ENCODE assay signal across 11 mouse cellular contexts in genomic region chr9:96800131-96800825, GRCm38 (mm10). TPM values are rescaled to one million over a fixed set of nuclear protein-coding genes. Genes with fewer than 3 reads are reported as not detected.
DNase-seq lines count a peak whose midpoint lies in the region; ATAC-seq and TF ChIP-seq lines count a peak whose summit lies in the region.
"Had no signal": no experiment of that assay in that cellular context is flagged by ENCODE, and none has a peak within 500 bp of the region (broad histone marks: within the 10 kb centered on the region; RNA-seq: fewer than 3 reads in every experiment).

No protein-coding gene starts in this region.

- H3K36me3 ChIP-seq in hindbrain, postnatal 0 days (ENCODE audit: insufficient read depth, low read length): no peaks in the 10 kb centered on the region
- H3K36me3 ChIP-seq in hindbrain, embryonic 13.5 days: no peaks in the 10 kb centered on the region
- H3K36me3 ChIP-seq in MEL (ENCODE audit: control insufficient read depth in 1 of 2, insufficient read depth in 2 of 2, low read length in 2 of 2): peaks cover 0 to 4% of the 10 kb centered on the region in 2 experiments; a peak in 1 of 4 replicates
- H3K36me3 ChIP-seq: heart, embryonic 12.5 days had no signal

- no peak overlapping the region for H3K4me3 ChIP-seq in hindbrain, postnatal 0 days (ENCODE audit: low read length)
- no peak overlapping the region for H3K4me3 ChIP-seq in hindbrain, embryonic 13.5 days
- H3K4me3 ChIP-seq in MEL (ENCODE audit: control insufficient read depth in 1 of 2, insufficient read depth in 1 of 2, low read depth in 2 of 2, low read length in 2 of 2): no peak overlapping the region
- no peak overlapping the region for H3K4me3 ChIP-seq in embryonic fibroblast, embryonic 13.5 days (ENCODE audit: insufficient read depth, low read length)
- H3K4me3 ChIP-seq: heart, embryonic 12.5 days had no signal

- no peaks in the 10 kb centered on the region for H3K27me3 ChIP-seq in hindbrain, postnatal 0 days (ENCODE audit: insufficient read depth, low read length)
- H3K27me3 ChIP-seq in hindbrain, embryonic 13.5 days: no peaks in the 10 kb centered on the region
- no peaks in the 10 kb centered on the region for H3K27me3 ChIP-seq in MEL (ENCODE audit: control insufficient read depth in 1 of 2, insufficient read depth in 2 of 2, low read length in 2 of 2)
- H3K27me3 ChIP-seq: heart, embryonic 12.5 days had no signal

- no peak for ATAC-seq in hindbrain, postnatal 0 days
- ATAC-seq in hindbrain, embryonic 13.5 days (ENCODE audit: low FRiP score): no peak

- no peak overlapping the region for H3K27ac ChIP-seq in hindbrain, postnatal 0 days
- H3K27ac ChIP-seq in hindbrain, embryonic 13.5 days: no peak overlapping the region
- H3K27ac ChIP-seq in MEL (ENCODE audit: control insufficient read depth, low read depth, low read length): no peak overlapping the region
- peak overlapping the region; percentile 84 for H3K27ac ChIP-seq in embryonic fibroblast, embryonic 13.5 days (ENCODE audit: insufficient read depth, low read length)
- H3K27ac ChIP-seq: macrophage had no signal

- peak; percentile 89 for TF ChIP-seq RAD21 in MEL (IDR thresholded peaks at IDR 0.05; ENCODE audit: low read depth, low read length)

- 33% methylated on average over 5 of the region's 5 CpGs for WGBS in hindbrain, postnatal 0 days
- 41% methylated on average over 5 of the region's 5 CpGs for WGBS in hindbrain, embryonic 13.5 days

- no peak overlapping the region for H3K9ac ChIP-seq in hindbrain, postnatal 0 days (replicated peaks; ENCODE audit: low read length)
- no peak overlapping the region for H3K9ac ChIP-seq in hindbrain, embryonic 13.5 days
- H3K9ac ChIP-seq in MEL (ENCODE audit: control insufficient read depth, low read depth, low read length, poor library complexity, severe bottlenecking): no peak overlapping the region
- H3K9ac ChIP-seq: heart, embryonic 12.5 days had no signal

- no peak for TF ChIP-seq EP300 in MEL (IDR thresholded peaks at IDR 0.05; ENCODE audit: low read depth in 1 of 2, low read length in 2 of 2)

- peak; percentile 72 for TF ChIP-seq CTCF in hindbrain, postnatal 0 days (IDR thresholded peaks at IDR 0.05; ENCODE audit: low read depth)
- TF ChIP-seq CTCF in MEL (IDR thresholded peaks at IDR 0.05 in 2 of 3, conservative IDR thresholded peaks at IDR 0.05 in 1 of 3; ENCODE audit: control insufficient read depth in 1 of 3, insufficient read depth in 1 of 3, low read depth in 2 of 3, low read length in 3 of 3, poor library complexity in 1 of 3, severe bottlenecking in 1 of 3): peak in 2 of 3 experiments; percentile 40 to 88; a peak in 4 of 6 replicates
- TF ChIP-seq CTCF in embryonic fibroblast, embryonic 13.5 days (IDR thresholded peaks at IDR 0.05; ENCODE audit: borderline replicate concordance, insufficient read depth, low read length): no peak

- H3K4me2 ChIP-seq in hindbrain, postnatal 0 days (ENCODE audit: low read depth, low read length): no peak overlapping the region
- no peak overlapping the region for H3K4me2 ChIP-seq in hindbrain, embryonic 13.5 days
- H3K4me2 ChIP-seq: heart, embryonic 12.5 days had no signal

- peak; percentile 62 for DNase-seq in hindbrain, postnatal 0 days (ENCODE audit: low spot score)
- DNase-seq in 3T3-L1 (ENCODE audit: low read depth, low spot score) (peak; percentile 65), MEL (ENCODE audit: low read depth, low spot score) (peak; percentile 66)
- no peak for DNase-seq in cerebellum, postnatal 25 days
- no peak for DNase-seq in adrenal gland, adult 2 months
- DNase-seq in yolk sac, embryonic 10.5 days (ENCODE audit: low spot score): no peak
- DNase-seq: cerebellum, postnatal 36 days had no signal

- peaks cover 3% of the 10 kb centered on the region; the same call in 1 of the 2 replicates for H3K4me1 ChIP-seq in hindbrain, postnatal 0 days (ENCODE audit: insufficient read depth, low read length)
- H3K4me1 ChIP-seq in hindbrain, embryonic 13.5 days (replicated peaks): peaks cover 3% of the 10 kb centered on the region; the same call in 1 of the 2 replicates
- H3K4me1 ChIP-seq in MEL (ENCODE audit: control insufficient read depth in 1 of 2, insufficient read depth in 2 of 2, low read length in 2 of 2): peaks cover 6% of the 10 kb centered on the region in 2 experiments; a peak in 2 of 4 replicates
- H3K4me1 ChIP-seq in embryonic fibroblast, embryonic 13.5 days (ENCODE audit: control insufficient read depth, insufficient read depth, low read length): peaks cover 5% of the 10 kb centered on the region; the same call in 1 of the 2 replicates

- TF ChIP-seq POLR2A in MEL (IDR thresholded peaks at IDR 0.05; ENCODE audit: control insufficient read depth in 1 of 2, insufficient read depth in 1 of 2, low read depth in 1 of 2, low read length in 2 of 2, poor library complexity in 1 of 2): no peak
- TF ChIP-seq POLR2A in embryonic fibroblast, embryonic 13.5 days (IDR thresholded peaks at IDR 0.05; ENCODE audit: low read depth, low read length): no peak

- no peaks in the 10 kb centered on the region for H3K9me3 ChIP-seq in hindbrain, postnatal 0 days (ENCODE audit: low read length)
- no peaks in the 10 kb centered on the region for H3K9me3 ChIP-seq in hindbrain, embryonic 13.5 days
- no peaks in the 10 kb centered on the region for H3K9me3 ChIP-seq in MEL (replicated peaks; ENCODE audit: insufficient read depth, low read length)
- H3K9me3 ChIP-seq: heart, embryonic 12.5 days had no signal

- no peaks in the 10 kb centered on the region for H3K79me2 ChIP-seq in MEL (ENCODE audit: control insufficient read depth, insufficient read depth, low read length, poor library complexity)

TF ChIP-seq in MEL, 35 proteins besides CTCF, POLR2A, EP300 and RAD21:
- TF ChIP-seq MYC (IDR thresholded peaks at IDR 0.05; ENCODE audit: low read depth, low read length) (0 out of 2 replicates have a peak, but pooled peaks have one; percentile 30), USF1 (IDR thresholded peaks at IDR 0.05; ENCODE audit: low read depth, low read length) (no peak), CHD1 (IDR thresholded peaks at IDR 0.05; ENCODE audit: low read depth, low read length) (no peak), MEF2A (IDR thresholded peaks at IDR 0.05; ENCODE audit: extremely low read depth, insufficient replicate concordance, low read depth, low read length, poor library complexity, severe bottlenecking) (no peak), CHD2 (IDR thresholded peaks at IDR 0.05; ENCODE audit: low read length) (no peak), SMC3 (IDR thresholded peaks at IDR 0.05; ENCODE audit: low read depth, low read length) (peak; percentile 85), JUND (IDR thresholded peaks at IDR 0.05; ENCODE audit: low read depth, low read length) (no peak), TCF12 (IDR thresholded peaks at IDR 0.05; ENCODE audit: low read depth, low read length) (no peak), ZMIZ1 (IDR thresholded peaks at IDR 0.05; ENCODE audit: low read depth, low read length) (no peak), KAT2A (conservative IDR thresholded peaks at IDR 0.05; ENCODE audit: low read depth, low read length) (no peak), MAX (IDR thresholded peaks at IDR 0.05; ENCODE audit: low read length) (no peak), MAFK (IDR thresholded peaks at IDR 0.05; ENCODE audit: borderline replicate concordance, low read depth, low read length) (no peak), ZKSCAN1 (IDR thresholded peaks at IDR 0.05; ENCODE audit: low read depth, low read length) (no peak), BHLHE40 (IDR thresholded peaks at IDR 0.05; ENCODE audit: borderline replicate concordance, low read depth, low read length) (0 out of 2 replicates have a peak, but pooled peaks have one; percentile 31), MYB (IDR thresholded peaks at IDR 0.05; ENCODE audit: low read depth, low read length) (no peak), UBTF (IDR thresholded peaks at IDR 0.05; ENCODE audit: borderline replicate concordance, insufficient read depth, low read depth, low read length) (no peak), GABPA (IDR thresholded peaks at IDR 0.05; ENCODE audit: low read depth, low read length) (no peak), NRF1 (IDR thresholded peaks at IDR 0.05; ENCODE audit: insufficient read depth, low read depth, low read length, poor library complexity, severe bottlenecking) (no peak), ZC3H11A (IDR thresholded peaks at IDR 0.05; ENCODE audit: low read depth, low read length) (peak; percentile 85), SIN3A (IDR thresholded peaks at IDR 0.05; ENCODE audit: low read length) (0 out of 2 replicates have a peak, but pooled peaks have one; percentile 22), RCOR1 (IDR thresholded peaks at IDR 0.05; ENCODE audit: low read depth, low read length) (no peak), POLR2AphosphoS2 (IDR thresholded peaks at IDR 0.05; ENCODE audit: low read length) (no peak), ETS1 (IDR thresholded peaks at IDR 0.05; ENCODE audit: low read depth, low read length) (no peak), GATA1 (IDR thresholded peaks at IDR 0.05; ENCODE audit: low read depth, low read length) (no peak), ELF1 (IDR thresholded peaks at IDR 0.05; ENCODE audit: low read depth, low read length) (no peak), POLR2AphosphoS5 (IDR thresholded peaks at IDR 0.05; ENCODE audit: borderline replicate concordance, low read depth, low read length) (no peak), MAZ (IDR thresholded peaks at IDR 0.05; ENCODE audit: low read depth, low read length) (no peak), HCFC1 (IDR thresholded peaks at IDR 0.05; ENCODE audit: low read depth, low read length) (no peak), ZNF384 (IDR thresholded peaks at IDR 0.05; ENCODE audit: low read depth, low read length) (no peak), MXI1 (IDR thresholded peaks at IDR 0.05; ENCODE audit: low read depth, low read length) (0 out of 2 replicates have a peak, but pooled peaks have one; percentile 19)

RNA-seq across cellular contexts. Expression of gene Zbtb38, which starts 47.6 kb away (rescaled TPM):
- 36.2 and 46.5 TPM in 2 replicates for total RNA-seq in hindbrain, postnatal 0 days (2014; rRNA removed)
- 36.6 and 38.7 TPM in 2 replicates for polyA plus RNA-seq in hindbrain, postnatal 0 days (2015; fragmentation: Nextera tagmentation; extraction: Ambion mirVana)
- polyA plus RNA-seq in hindbrain, embryonic 13.5 days (2015; fragmentation: Nextera tagmentation; extraction: Ambion mirVana): 42.2 and 44.0 TPM in 2 replicates
- total RNA-seq in MEL (2012; rRNA removed): 10.9 TPM in 2 replicates
- polyA plus RNA-seq in MEL (2012; ENCODE audit: insufficient read depth in 1 of 2, insufficient read length in 2 of 2, low read depth in 1 of 2, low replicate concordance in 2 of 2, missing spikeins in 1 of 2): 10 to 100 TPM; 12.2 to 65.0 TPM
- 33.6 and 47.0 TPM in 2 replicates for polyA plus RNA-seq in embryonic fibroblast, embryonic 13.5 days (2011; ENCODE audit: insufficient read length, low read depth, missing spikeins)
- 10 to 100 TPM; 63.1 to 73.9 TPM for total RNA-seq in adrenal gland, adult 2 months (2021)
- 13.6 and 17.4 TPM in 2 replicates for polyA plus RNA-seq in adrenal gland, adult 2 months (2012; rRNA removed)

Comparison
In these comparisons a context has a peak if more than half of its experiments do, and no peak if none do; other contexts are left out.
1. DNase-seq: peak in hindbrain, postnatal 0 days (single experiment), 3T3-L1 (single experiment) and MEL (single experiment); none in cerebellum, postnatal 25 days (0 of 2), adrenal gland, adult 2 months (single experiment) and yolk sac, embryonic 10.5 days (single experiment).